16 mouse cellular contexts compared by ENCODE assay signal in genomic region chr6:17186604-17187003, GRCm38 (mm10).
"Had no signal": no experiment of that assay in that cellular context is flagged by ENCODE, and none has a peak within 500 bp of the region (broad histone marks: within the 10 kb centered on the region; RNA-seq: fewer than 3 reads in every experiment).

No protein-coding gene starts in this region.

- ATAC-seq: midbrain, embryonic 15.5 days had no signal

- H3K36me3 ChIP-seq: limb, embryonic 10.5 days; limb, embryonic 13.5 days; liver, embryonic 13.5 days; midbrain, embryonic 12.5 days; midbrain, embryonic 15.5 days; neural tube, embryonic 12.5 days; neural tube, embryonic 15.5 days; stomach, embryonic 15.5 days had no signal

- H3K27ac ChIP-seq: kidney, postnatal 0 days; limb, embryonic 10.5 days; limb, embryonic 13.5 days; liver, embryonic 13.5 days; macrophage; midbrain, embryonic 12.5 days; midbrain, embryonic 15.5 days; neural tube, embryonic 12.5 days; neural tube, embryonic 15.5 days; stomach, embryonic 15.5 days had no signal

- H3K4me2 ChIP-seq: limb, embryonic 13.5 days; liver, embryonic 13.5 days; lung, embryonic 14.5 days; midbrain, embryonic 12.5 days; midbrain, embryonic 15.5 days; neural tube, embryonic 12.5 days; neural tube, embryonic 15.5 days; stomach, embryonic 15.5 days had no signal

- DNase-seq: kidney, postnatal 25 days; liver; liver, embryonic 13.5 days; right cerebral cortex, postnatal 14 days; right cerebral cortex, postnatal 4 days; thymus, postnatal 25 days had no signal

- H3K4me1 ChIP-seq: limb, embryonic 10.5 days; liver, embryonic 13.5 days; midbrain, embryonic 12.5 days; midbrain, embryonic 15.5 days; neural tube, embryonic 12.5 days; neural tube, embryonic 15.5 days; stomach, embryonic 15.5 days had no signal

- H3K4me3 ChIP-seq: limb, embryonic 10.5 days; limb, embryonic 13.5 days; liver, embryonic 13.5 days; midbrain, embryonic 12.5 days; midbrain, embryonic 15.5 days; neural tube, embryonic 12.5 days; neural tube, embryonic 15.5 days; stomach, embryonic 15.5 days had no signal

- H3K9me3 ChIP-seq: limb, embryonic 10.5 days; limb, embryonic 13.5 days; liver, embryonic 13.5 days; midbrain, embryonic 12.5 days; midbrain, embryonic 15.5 days; neural tube, embryonic 12.5 days; neural tube, embryonic 15.5 days; stomach, embryonic 15.5 days had no signal

- H3K9ac ChIP-seq: limb, embryonic 13.5 days; liver, embryonic 13.5 days; lung, embryonic 14.5 days; midbrain, embryonic 12.5 days; midbrain, embryonic 15.5 days; neural tube, embryonic 12.5 days; neural tube, embryonic 15.5 days; stomach, embryonic 15.5 days had no signal

- H3K27me3 ChIP-seq: limb, embryonic 13.5 days; liver, embryonic 13.5 days; midbrain, embryonic 12.5 days; midbrain, embryonic 15.5 days; neural tube, embryonic 12.5 days; neural tube, embryonic 15.5 days; stomach, embryonic 15.5 days had no signal
